Mouse (Mus musculus) activated CD4-positive, CD25-positive, alpha-beta regulatory T cell, adult 4 months (primary cell): ENCODE data around the gene Dcaf1. TPM values are rescaled to one million over a fixed set of nuclear protein-coding genes. Genes with fewer than 3 reads are reported as not detected.

Experiments
- ATAC-seq: one replicate; pipeline ENCODE4 v1.8.0; 2017
- polyA plus RNA-seq, 2 experiments: library from polyadenylated mRNA; unstranded; fragments of 100-300 nt; shearing (Covaris generic); gene quantifications; one replicate each; pipeline ENCODE4 v1.2.1; 2017

Dcaf1 gene
- polyA plus RNA-seq, 2 experiments from 2014 or later, result 19.8 to 20.4 TPM

DNA sequence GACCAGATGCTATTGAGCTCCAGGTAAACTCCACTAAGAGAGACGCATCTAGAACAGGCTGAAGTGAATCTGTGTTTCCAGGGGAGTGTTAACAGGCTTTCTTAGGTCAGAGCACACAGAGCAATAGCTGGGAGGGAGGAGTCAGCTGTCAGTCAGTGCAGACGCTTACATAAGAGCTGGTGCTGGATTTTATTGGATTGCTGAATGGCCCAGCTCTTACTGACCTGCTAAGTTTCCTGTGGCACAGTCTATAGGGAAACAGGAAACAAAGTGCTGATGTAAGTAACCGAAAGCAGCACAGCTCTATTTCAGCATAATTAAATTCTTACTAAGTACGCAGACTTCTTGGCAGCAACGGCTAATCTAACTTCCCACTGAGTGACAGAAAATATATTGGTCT, 87.0 kb downstream of the Dcaf1 start:
- no peak for ATAC-seq

DNA sequence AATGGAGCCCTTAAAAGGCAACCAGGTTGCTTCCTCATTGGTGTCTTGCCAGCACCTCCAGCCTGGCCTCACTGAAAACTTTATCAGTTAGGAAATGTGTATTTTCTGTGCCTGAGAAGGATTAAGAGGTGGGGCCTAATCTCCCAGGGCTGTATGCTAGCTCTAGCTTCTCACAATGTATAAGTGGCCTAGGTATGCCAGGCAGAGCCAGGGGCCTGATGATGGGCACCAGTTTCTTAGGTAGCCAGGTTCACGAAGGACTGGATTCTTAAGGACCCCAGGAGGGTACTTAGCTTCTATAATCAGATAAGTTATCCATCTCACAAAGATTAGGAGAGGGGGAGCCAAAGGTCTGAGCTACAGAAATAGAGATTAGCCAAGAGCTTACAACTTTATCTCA, 90.0 kb downstream of the Dcaf1 start:
- ATAC-seq, result no peak

DNA sequence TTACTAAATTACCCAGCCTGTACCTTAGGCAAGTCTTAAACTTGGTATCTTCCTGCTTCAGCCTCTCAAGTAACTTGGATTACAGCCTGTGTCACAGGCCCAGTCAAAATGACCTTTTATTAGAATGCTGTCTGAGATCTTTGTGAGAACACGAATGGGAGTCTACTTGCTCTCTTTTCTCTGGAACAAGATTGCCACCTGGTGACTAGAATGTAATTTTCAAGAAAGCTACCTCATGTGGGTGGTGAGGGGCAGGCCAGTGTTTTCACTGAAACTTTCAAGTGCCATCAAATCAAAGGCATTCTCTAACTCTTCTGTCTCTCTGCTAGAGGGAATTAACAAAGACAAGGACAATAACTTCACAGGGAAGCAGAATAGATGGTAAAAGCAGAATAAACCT, 92.1 kb downstream of the Dcaf1 start:
- ATAC-seq, result no peak

DNA sequence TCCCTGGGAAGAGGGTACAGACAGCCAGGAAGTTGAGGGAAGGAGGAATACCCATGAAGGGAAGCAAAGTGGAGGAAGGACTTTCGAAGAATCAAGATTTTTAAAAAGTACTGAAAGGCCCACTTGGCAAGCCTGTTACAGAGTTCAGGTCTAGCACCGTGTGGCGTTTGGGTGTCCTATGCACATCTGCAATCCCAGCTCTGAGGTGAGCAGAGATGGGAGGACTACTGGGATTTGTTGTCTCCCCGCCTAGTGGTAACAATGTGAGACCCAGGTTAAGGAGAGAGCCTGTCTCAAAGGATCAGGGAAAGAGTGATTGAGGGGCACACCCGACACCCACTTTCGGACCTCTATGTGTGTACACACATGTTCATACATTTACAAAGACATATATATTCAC, 93.2 kb downstream of the Dcaf1 start:
- ATAC-seq, result no peak

Other genes with a start within 250 kb of the Dcaf1 start
- not detected for gene Iqcf6, start 195.3 kb upstream of the Dcaf1 start, polyA plus RNA-seq
- gene Grm2, start 165.8 kb upstream of the Dcaf1 start, polyA plus RNA-seq, result under 1 TPM in 1 of 2 experiments, not detected in 1; 0.16 TPM
- gene Tex264, start 135.9 kb upstream of the Dcaf1 start, polyA plus RNA-seq, result 10 to 100 TPM; 32.2 to 35.0 TPM
- gene Rad54l2, start 32.7 kb upstream of the Dcaf1 start, polyA plus RNA-seq, result 1 to 10 TPM; 3.4 to 3.7 TPM
- 1 to 10 TPM; 3.2 to 4.4 TPM for gene Rbm15b, start 65.6 kb downstream of the Dcaf1 start, polyA plus RNA-seq
- 100 to 1,000 TPM; 150 to 198 TPM for gene Manf, start 70.1 kb downstream of the Dcaf1 start, polyA plus RNA-seq